Mouse (Mus musculus) cerebellum, adult 9-11 months (tissue): ENCODE measurements around the gene Aco2.

Experiments
- DNase-seq: peaks from one replicate; pipeline ENCODE4 v3.0.0; 2022

Gene Aco2

DNA sequence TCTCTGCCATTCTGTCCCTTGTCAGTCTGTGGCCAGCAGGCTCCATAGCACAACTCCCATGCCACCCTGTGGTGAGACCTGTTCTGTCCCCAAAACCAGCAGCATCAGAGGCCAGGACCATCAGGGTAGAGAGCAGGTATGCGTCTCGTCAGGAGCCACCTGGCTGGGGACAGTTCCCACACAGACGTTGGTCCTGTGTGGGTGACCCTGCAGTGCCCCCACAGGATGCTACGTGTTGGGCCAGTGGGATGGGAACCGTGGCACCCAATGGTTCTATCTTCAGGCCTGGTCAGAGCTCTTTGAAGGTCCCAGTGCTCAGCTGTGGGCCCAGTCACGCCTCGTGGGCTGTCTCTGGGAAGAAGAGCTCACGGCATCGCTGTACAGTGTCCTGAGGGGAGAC, 79.0 kb downstream of the Aco2 start:
- DNase-seq = peak; percentile 21

DNA sequence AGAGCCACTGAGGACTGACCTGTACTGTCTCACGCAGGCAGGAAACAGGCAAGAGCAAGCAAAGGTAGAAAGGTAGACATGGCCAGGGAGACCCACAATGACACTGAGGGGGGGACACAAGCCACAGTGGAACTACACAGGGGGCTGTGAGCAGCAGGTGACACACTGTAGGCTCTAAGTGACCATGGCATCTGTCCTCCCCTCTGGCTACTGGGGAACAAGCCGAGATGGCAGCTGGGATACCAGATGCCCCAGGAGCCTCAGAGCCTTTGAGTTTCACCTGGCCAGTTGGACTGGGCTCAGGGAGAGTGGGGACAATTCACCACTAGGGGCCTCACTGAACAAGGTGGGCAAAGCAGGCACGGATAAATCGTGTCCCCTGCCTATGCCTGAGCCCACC, 80.2 kb downstream of the Aco2 start:
- DNase-seq = peak; percentile 44

DNA sequence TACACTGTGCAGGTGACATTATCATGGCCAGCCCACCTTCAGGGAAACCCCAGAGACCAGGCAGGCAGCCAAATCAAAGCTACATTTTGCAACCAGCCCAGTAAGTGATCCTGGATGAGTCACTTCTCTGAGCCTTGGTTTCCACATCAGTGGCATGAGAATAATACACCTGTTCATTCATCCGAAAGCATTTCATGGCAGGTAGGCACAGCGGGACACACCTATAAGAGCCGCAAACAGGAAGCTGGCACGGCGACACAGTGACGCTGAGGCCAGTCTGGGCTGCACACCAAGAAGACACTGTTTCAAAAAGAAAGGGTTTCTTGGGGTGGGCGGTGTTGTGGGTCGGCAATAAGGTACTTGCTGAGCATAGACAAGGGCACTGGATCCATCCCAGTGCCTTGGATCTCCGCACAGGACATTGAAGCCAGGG, 82.1 kb downstream of the Aco2 start:
- peak; percentile 68 for DNase-seq

DNA sequence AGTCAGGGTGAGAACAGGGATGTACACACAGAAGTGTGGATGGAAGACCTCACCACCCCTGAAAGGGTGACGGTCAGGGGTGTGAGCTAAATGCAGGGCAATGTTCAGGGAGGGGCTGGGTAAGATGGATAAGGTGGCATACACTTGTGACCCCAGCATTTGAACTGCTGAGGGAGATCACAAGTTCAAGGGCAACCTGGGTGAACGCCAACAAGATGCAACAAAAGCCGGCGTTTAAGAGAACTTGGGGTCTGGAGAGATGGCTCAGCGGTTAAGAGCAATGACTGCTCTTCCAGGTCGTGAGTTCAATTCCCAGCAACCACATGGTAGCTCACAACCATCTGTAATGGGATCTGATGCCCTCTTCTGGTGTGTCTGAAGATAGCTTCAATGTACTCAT, 82.6 kb downstream of the Aco2 start:
- no peak for DNase-seq

DNA sequence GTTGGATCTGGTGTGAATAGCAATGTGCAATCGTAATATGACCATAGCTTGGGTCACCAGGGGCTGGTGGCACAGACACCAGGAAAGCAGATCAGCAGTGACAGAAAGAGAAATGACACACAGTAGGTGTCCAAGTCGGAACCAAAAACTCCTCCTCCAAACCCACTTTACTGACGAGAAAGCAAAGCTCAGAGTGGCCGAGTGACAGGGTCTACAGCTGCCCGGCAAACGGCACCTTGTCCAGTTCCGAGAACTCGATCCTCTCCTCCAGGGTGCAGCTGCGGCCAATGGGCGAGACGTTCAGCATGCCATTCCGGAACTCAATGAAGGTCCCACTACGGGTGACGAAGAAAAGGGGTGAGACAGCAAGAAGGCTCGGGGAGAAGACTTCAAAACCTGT, 83.3 kb downstream of the Aco2 start:
- DNase-seq = peak; percentile 31

DNA sequence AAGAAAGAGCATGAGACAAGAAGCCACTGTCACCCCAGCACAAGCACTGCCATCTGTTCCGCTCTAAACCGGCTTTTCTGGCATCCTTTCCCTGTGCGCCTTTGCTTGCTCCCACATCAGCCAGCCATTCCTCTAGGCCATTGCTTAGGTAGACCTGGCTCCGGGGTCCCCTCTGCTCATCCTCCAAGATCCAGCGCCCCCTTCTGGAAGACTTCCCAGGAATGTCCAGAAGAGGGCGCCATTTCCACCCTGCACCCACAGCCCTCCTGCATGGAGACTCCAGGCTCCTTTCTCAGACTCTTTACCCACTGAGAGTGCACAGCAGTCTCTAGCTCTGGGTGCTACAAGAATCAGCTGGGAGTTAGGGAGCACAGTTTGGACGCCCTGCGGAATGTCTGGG, 84.3 kb downstream of the Aco2 start:
- peak; percentile 62 for DNase-seq

DNA sequence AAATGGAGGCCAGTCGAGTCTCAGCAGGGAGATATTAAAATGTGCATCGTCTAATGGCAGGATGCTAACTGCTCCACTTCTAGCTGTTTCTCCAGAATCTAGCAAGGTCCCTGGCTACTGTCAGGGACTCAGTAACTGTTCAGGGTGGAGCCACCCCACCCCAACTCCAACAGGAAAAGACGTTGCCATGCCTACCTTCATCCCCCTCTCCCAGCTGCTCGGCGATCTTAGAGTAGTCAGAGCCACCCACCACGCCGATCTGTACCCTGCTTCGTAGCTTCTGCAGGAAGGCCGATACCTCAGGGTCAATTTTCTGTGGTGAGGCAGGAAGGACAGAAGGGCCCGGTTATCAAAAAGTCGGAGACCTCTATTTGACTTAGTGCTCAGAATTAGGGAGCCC, 85.5 kb downstream of the Aco2 start:
- DNase-seq = no peak

DNA sequence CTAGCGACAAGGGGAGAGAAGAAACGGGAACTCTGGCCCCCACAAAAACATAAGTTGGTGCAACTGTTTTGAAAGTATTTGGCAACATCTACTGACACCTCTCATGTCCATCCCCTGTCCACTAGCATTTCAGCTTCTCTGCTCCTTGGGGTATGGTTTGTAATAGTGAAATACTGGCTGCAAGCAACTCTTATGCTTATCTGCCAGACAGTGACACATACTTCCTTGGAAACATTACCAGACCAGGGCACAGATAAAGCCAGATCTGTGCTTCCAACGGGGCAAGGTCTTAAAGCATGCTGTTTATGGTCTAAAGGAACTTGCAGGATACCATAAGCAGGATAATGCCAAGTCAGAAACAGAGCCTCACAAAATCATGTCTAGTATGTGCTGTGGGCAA, 86.8 kb downstream of the Aco2 start:
- peak; percentile 16 for DNase-seq

DNA sequence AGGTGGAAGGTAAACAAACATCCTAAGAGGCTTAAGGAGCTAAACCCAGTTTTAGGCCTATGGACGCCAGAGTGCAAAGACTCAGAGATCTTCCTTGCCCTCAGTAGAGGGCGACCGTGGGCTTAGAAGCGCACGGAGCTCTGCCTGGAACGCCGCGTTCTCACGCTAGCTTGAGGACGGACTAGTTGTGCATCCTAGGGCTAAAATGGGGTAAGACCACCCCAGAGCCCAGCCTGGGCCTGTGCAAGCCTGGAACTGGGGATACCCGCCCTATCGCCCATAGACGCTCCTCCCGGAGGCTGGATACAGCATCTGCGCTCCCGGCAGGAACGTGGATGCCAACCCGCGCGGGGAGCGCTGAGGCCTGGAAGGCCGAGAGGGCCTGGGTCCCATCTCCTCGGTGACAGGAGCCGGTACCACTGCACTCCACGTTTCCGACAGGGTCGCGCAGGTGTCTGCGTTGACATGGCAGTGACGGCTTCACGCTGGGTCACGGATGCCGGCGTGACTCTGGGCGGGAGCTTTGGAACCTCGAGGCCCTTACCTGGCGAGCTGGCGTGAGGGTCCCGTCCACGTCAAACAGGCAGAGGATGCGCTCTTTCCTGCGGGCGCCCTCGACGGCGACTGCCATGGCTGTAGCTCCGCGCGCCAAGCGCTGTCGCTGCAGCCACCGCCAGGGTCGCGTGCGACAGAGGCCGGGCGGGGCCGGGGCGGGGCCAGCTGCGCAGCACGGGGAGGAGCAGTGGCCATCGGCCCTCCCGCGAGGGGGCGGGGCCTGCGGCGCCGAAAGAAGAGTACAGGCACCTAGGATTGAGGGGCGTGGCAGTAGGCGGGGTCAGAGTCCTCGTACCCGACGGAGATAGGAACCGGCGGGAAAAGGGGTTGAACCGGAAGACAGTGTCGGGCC, 88.3 kb downstream of the Aco2 start, which contains the start of gene Pmm1:
Gene Pmm1, minus strand, starts transcription at position 760 of the 907 bp plus-strand sequence.
- peak; percentile 99 for DNase-seq

DNA sequence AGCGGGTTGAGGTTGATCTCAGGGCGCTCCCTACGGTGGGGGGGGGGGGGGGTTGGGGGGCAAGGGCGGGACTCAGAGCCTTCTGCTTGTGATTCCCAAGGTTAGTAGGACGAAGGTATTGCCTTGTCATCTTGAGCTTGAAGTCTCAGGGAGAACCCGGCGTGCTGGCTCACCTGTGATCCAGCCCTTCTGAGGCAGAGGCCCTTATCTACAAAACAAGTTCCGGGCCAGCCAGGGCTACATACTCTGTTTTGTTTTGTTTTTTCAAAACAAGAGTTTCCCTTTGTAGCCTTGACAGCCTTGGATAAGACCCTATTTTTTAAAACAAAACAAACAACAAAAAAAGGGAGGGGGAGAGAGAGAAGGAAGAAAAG, 89.0 kb downstream of the Aco2 start:
- DNase-seq = no peak

DNA sequence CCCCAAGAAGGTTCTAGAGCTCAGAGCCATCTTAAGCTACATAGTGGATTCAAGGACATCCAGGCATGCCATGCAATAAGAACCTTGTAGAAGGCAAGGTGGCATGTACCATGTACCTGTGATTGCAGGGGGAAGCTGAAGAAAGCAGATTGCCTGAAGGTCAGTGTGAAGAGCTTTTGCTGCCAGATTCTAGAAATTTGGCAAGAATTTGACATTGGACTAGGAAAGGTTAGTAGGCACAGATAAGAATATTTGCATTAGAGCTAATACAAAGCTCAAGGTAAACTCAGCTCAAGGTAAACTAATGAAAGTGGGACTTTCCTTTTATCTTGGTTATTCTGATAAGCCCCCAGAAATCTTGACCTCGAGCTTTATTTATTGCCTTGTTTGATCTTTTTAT, 92.2 kb downstream of the Aco2 start:
- no peak for DNase-seq
